Mouse (Mus musculus): Measurements from ENCODE around the gene Olfr768. TPM values are rescaled to one million over a fixed set of nuclear protein-coding genes. Genes with fewer than 3 reads are reported as not detected.
"Not testable (repeated sequence)": the region's sequence is repeated elsewhere in the genome, so short reads cannot be mapped to it uniquely, and the experiment has no call there.

Gene Olfr768
- polyA plus RNA-seq (2021), result not detected

DNA sequence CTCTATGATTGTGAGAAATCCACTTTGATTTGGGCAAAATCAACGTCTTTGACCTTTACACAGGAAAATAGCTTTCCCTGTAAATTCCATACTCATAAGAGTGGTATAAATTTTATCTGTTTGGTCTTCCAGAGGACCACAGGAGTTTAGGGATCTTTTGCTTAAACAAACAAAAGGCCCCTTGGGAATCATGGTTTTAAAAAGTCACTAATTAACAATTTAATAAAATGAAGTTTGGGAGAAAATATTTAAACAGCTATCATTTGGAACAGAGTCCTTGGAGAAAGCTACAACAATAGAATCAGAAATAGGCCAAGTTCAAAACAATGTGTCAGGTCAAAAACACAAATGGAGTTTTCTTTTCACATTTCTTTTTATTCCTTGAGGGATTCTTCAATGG is at the start of gene Olfr768:
TSS of gene Olfr768 (minus strand) at position 101 of the 400 bp plus-strand sequence.
- TF ChIP-seq CTCF (IDR thresholded peaks at IDR 0.05), result no peak
- no peaks in the 10 kb centered on the region for H3K27me3 ChIP-seq
- CTCF ChIA-PET, result interaction anchor here (1.4 kb wide), 1 partner anchor 18 kb away, joined by 3 read pairs; the partner anchor contains the start of gene Olfr769
- no peak for DNase-seq (ENCODE audit: low read depth, low spot score)
- no peak for ATAC-seq
- POLR2A ChIA-PET, result no interaction called here
- in situ Hi-C loops (cut with MboI; ENCODE audit: low pct_unique_long_range_greater_than_20kb), result no loop called here

DNA sequence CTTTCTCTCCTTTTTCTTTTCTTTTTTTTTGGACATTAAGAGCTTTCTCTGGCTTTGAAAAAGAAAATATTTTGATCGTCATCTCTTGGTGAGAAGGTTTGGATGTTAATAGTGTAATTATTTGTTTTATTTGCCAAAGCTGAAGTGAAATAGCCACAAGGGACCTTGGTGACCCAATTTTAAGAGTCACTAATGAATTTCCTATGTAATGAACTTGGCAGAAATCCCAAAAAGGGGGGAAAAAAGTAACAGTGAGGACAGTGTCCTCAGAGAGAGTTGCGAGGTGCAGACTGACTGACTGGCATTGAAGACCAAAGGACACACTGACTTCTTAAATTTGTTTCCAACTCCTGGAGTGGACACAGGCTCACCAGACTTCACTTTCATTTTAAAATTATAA is 39.7 kb upstream of the Olfr768 start, which contains the start of gene Olfr770:
TSS of gene Olfr770 (minus strand) at position 101 of the 400 bp plus-strand sequence.
- H3K27me3 ChIP-seq, result no peaks in the 10 kb centered on the region
- in situ Hi-C loops (cut with MboI; ENCODE audit: low pct_unique_long_range_greater_than_20kb), result no loop called here
- ChIA-PET POLR2A (no interaction called here), CTCF (no interaction called here)
- no peak for TF ChIP-seq CTCF (IDR thresholded peaks at IDR 0.05)
- DNase-seq (ENCODE audit: low read depth, low spot score), result no peak
- no peak for ATAC-seq

DNA sequence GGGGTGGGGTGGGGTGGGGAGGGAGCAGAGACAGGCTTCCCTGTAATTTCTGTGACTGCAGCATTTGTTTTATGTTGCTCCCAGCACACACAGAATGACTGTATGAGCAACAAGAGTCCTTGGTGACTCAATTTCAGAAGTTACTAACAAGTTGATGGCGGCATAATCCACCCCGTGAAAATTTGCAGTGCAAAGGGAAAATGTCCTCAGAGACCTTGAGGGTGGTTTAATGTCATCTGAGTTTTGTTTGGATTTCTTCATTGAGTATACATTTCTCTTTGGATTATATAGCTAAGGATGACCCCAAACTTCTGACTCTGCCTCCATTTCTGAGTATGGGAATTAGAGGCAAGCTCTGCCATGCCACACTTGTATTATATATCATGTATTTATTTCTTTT is 18.6 kb upstream of the Olfr768 start, which contains the start of gene Olfr769:
TSS of gene Olfr769 (minus strand) at position 101 of the 400 bp plus-strand sequence.
- DNase-seq (ENCODE audit: low read depth, low spot score) (no peak), ATAC-seq (no peak)
- ChIA-PET POLR2A (no interaction called here), CTCF (interaction anchor here (0.7 to 1.0 kb wide), 2 partner anchors 12 to 19 kb away, joined by 3 read pairs; partner anchors contain the start of gene Olfr768)
- H3K27me3 ChIP-seq, result peaks cover 5% of the 10 kb centered on the region
- in situ Hi-C loops (cut with MboI; ENCODE audit: low pct_unique_long_range_greater_than_20kb), result no loop called here
- no peak for TF ChIP-seq CTCF (IDR thresholded peaks at IDR 0.05)

DNA sequence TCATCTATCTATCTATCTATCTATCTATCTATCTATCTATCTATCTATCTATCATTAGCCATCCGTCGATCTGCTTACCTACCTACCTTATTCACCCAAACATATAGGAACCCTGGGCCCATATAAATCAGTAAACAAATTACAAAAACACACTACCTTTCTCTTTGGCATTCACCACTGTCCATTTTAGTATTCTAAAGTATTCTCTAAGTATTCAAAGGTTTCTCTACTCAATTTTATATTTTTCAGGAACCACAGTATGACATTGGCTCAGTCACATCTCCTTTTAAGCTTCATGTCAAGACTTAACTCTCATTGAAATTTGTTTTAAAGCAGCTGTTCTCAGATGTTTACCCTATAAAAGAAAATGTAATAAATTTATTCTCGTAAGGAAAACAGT is 16.0 kb upstream of the Olfr768 start:
- in situ Hi-C loops (cut with MboI; ENCODE audit: low pct_unique_long_range_greater_than_20kb), result no loop called here

DNA sequence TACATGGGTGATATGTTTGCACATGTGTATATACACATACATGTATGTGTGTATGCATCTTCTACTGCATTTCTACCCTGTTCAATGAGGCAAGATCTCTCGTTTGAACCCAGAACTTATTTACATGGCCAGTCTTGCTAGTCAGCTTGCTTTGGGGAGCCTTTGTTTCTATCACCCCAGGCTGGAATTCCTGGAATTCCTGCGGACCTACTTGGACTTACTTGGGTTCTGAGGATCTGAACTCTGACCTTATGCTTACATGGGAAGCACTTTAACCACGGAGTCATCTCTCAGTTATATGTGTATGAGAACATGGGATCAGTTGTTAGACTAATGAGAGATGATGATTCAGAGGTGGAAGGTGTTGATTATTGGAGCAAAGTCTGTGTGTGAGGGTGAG is 2.1 kb upstream of the Olfr768 start:
- ATAC-seq (no peak), DNase-seq (ENCODE audit: low read depth, low spot score) (no peak)
- POLR2A ChIA-PET, result no interaction called here
- no peak for TF ChIP-seq CTCF (IDR thresholded peaks at IDR 0.05)
- H3K27me3 ChIP-seq, result no peaks in the 10 kb centered on the region
- in situ Hi-C loops (cut with MboI; ENCODE audit: low pct_unique_long_range_greater_than_20kb), result no loop called here
- CTCF ChIA-PET, result no interaction called here

More for the DNA sequence above, 16.0 kb upstream of the Olfr768 start:
- POLR2A ChIA-PET, result no interaction called here
- H3K27me3 ChIP-seq, result peaks cover 4% of the 10 kb centered on the region
- ATAC-seq (no peak), DNase-seq (ENCODE audit: low read depth, low spot score) (no peak)
- no peak for TF ChIP-seq CTCF (IDR thresholded peaks at IDR 0.05)
- CTCF ChIA-PET, result no interaction called here

DNA sequence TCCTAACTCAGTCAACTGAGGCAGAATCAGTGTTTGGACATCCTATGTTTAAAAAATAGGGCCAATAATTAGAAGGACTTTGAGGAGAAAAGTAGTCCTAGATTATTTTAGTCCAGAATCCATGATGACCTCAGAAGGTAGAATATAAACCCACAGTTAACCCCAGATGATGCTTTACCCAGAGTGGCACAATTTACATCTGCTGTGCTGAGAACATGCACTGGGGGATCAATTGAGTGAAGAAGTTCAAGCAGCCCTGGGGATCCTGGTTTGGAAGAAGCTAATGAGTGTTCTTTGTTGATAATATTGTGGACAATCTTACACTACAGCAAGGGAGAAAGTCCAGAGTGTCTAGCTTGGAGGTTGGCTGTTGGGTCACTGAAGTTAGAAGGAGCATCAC is 16.4 kb downstream of the Olfr768 start, which contains the start of gene Olfr767:
TSS of gene Olfr767 (minus strand) at position 101 of the 400 bp plus-strand sequence.
- H3K27me3 ChIP-seq; POLR2A ChIA-PET; DNase-seq (ENCODE audit: low read depth, low spot score); CTCF ChIA-PET; in situ Hi-C loops (cut with MboI; ENCODE audit: low pct_unique_long_range_greater_than_20kb); ATAC-seq: not testable (repeated sequence)

DNA sequence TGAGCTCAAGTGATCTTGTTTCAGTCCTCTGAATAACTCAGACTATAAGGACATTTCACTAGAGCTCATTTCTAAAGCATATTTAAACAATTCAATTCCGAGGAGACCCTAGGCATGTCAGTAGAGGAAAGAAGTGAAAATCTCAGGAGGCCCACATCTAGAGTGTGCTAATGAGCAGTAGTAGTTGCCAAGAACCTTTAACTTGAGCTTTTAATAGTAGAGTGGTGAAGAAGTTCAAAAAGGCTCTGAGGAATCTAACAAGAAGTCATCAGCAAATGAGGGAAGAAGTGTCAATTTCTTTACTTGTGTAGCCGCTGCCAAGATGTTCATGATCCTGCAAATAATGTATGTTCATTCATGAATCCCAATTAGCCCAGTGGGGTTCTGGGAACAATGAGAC is 30.3 kb downstream of the Olfr768 start, which contains the start of gene Olfr766-ps1:
TSS of gene Olfr766-ps1 (minus strand) at position 101 of the 400 bp plus-strand sequence.
- DNase-seq (ENCODE audit: low read depth, low spot score) (no peak), ATAC-seq (no peak)
- no peak for TF ChIP-seq CTCF (IDR thresholded peaks at IDR 0.05)
- in situ Hi-C loops (cut with MboI; ENCODE audit: low pct_unique_long_range_greater_than_20kb), result no loop called here
- CTCF ChIA-PET, result no interaction called here
- POLR2A ChIA-PET, result no interaction called here
- H3K27me3 ChIP-seq, result peaks cover 6% of the 10 kb centered on the region

DNA sequence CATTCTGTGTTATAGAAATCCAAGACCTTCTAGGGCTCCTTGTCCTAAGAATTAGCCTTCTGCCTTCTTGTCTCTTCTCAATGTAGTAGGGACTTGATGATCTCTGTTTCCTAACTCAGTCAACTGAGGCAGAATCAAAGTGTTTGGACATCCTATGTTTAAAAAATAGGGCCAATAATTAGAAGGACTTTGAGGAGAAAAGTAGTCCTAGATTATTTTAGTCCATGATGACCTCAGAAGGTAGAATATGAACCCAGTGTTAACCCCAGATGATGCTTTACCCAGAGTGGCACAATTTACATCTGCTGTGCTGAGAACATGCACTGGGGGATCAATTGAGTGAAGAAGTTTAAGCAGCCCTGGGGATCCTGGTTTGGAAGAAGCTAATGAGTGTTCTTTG is 49.3 kb downstream of the Olfr768 start, which contains the start of gene Olfr765:
TSS of gene Olfr765 (minus strand) at position 101 of the 400 bp plus-strand sequence.
- CTCF ChIA-PET; ATAC-seq; H3K27me3 ChIP-seq; DNase-seq (ENCODE audit: low read depth, low spot score); in situ Hi-C loops (cut with MboI; ENCODE audit: low pct_unique_long_range_greater_than_20kb); POLR2A ChIA-PET: not testable (repeated sequence)

Other genes starting within 250 kb of the Olfr768 start
- 62.3 TPM for gene Gdf11, start 207.7 kb downstream of the Olfr768 start, polyA plus RNA-seq (2021)
- gene Cd63, start 198.4 kb downstream of the Olfr768 start, polyA plus RNA-seq (2021), result 2,035 TPM
- 10.8 TPM for gene Rdh5, start 176.5 kb downstream of the Olfr768 start, polyA plus RNA-seq (2021)
- gene Bloc1s1, start 175.3 kb downstream of the Olfr768 start, polyA plus RNA-seq (2021), result 203 TPM
- 20.3 TPM for gene Itga7, start 165.6 kb downstream of the Olfr768 start, polyA plus RNA-seq (2021)
- gene Mettl7b, start 138.4 kb downstream of the Olfr768 start, polyA plus RNA-seq (2021), result 6.1 TPM
- not detected for gene Olfr9, start 109.9 kb downstream of the Olfr768 start, polyA plus RNA-seq (2021)
- gene Olfr763, start 88.6 kb downstream of the Olfr768 start, polyA plus RNA-seq (2021), result not detected
- gene Olfr764-ps1, start 59.5 kb downstream of the Olfr768 start, polyA plus RNA-seq (2021), result not detected
- gene Olfr765, start 49.4 kb downstream of the Olfr768 start, polyA plus RNA-seq (2021), result not detected
- gene Olfr766-ps1, start 30.4 kb downstream of the Olfr768 start, polyA plus RNA-seq (2021), result not detected
- 0.03 TPM for gene Olfr767, start 16.5 kb downstream of the Olfr768 start, polyA plus RNA-seq (2021)
- gene Olfr769, start 18.5 kb upstream of the Olfr768 start, polyA plus RNA-seq (2021), result not detected
- not detected for gene Olfr770, start 39.6 kb upstream of the Olfr768 start, polyA plus RNA-seq (2021)
- not detected for gene Olfr771, start 65.4 kb upstream of the Olfr768 start, polyA plus RNA-seq (2021)
- gene Olfr772, start 78.5 kb upstream of the Olfr768 start, polyA plus RNA-seq (2021), result not detected
- gene Olfr773, start 88.0 kb upstream of the Olfr768 start, polyA plus RNA-seq (2021), result not detected
- gene Olfr774, start 136.8 kb upstream of the Olfr768 start, polyA plus RNA-seq (2021), result not detected
- not detected for gene Olfr775, start 149.0 kb upstream of the Olfr768 start, polyA plus RNA-seq (2021)
- not detected for gene Olfr776, start 159.8 kb upstream of the Olfr768 start, polyA plus RNA-seq (2021)
- gene Olfr777, start 172.1 kb upstream of the Olfr768 start, polyA plus RNA-seq (2021), result not detected
- not detected for gene Olfr780, start 218.7 kb upstream of the Olfr768 start, polyA plus RNA-seq (2021)
- gene Olfr781, start 229.5 kb upstream of the Olfr768 start, polyA plus RNA-seq (2021), result not detected
- not detected for gene Olfr782, start 249.5 kb upstream of the Olfr768 start, polyA plus RNA-seq (2021)

Data from Patski (cell line).